Mouse (Mus musculus): ENCODE results near the gene Macf1. TPM values are rescaled to one million over a fixed set of nuclear protein-coding genes. Genes with fewer than 3 reads are reported as not detected.

The Macf1 gene
- polyA plus RNA-seq (2015; fragmentation: Nextera tagmentation; extraction: Ambion mirVana): 43.7 and 44.6 TPM in 2 replicates

- no peak within 1 kb of the TSS for H3K4me3 ChIP-seq
- H3K4me1 ChIP-seq: peaks cover 41% of the 10 kb centered on the region
- H3K9me3 ChIP-seq: no peaks in the 10 kb centered on the region
- H3K4me2 ChIP-seq: no peak within 1 kb of the TSS
- H3K27ac ChIP-seq (replicated peaks): no peak within 1 kb of the TSS
- no peak for ATAC-seq (ENCODE audit: extremely low read depth, insufficient number of reproducible peaks, low FRiP score, low TSS enrichment)
- H3K27me3 ChIP-seq (replicated peaks): peaks cover 14% of the 10 kb centered on the region; the same call in 1 of the 2 replicates
- no peak within 1 kb of the TSS for H3K9ac ChIP-seq
- H3K36me3 ChIP-seq: peaks cover 16% of the 10 kb centered on the region
- 81% methylated on average over 3 of the region's 3 CpGs for WGBS
Measured at GRCm38 (mm10) chr4:123684260-123684659, at the start of gene Macf1. TSS of gene Macf1 (minus strand) at chr4:123684360.

- H3K9me3 ChIP-seq: no peaks in the 10 kb centered on the region
- 90% methylated on average over 9 of the region's 9 CpGs for WGBS
- peaks cover 59% of the 10 kb centered on the region for H3K36me3 ChIP-seq
- H3K4me3 ChIP-seq: no peak overlapping the region
- H3K4me2 ChIP-seq: no peak overlapping the region
- no peak for ATAC-seq (ENCODE audit: extremely low read depth, insufficient number of reproducible peaks, low FRiP score, low TSS enrichment)
- H3K27me3 ChIP-seq (replicated peaks): no peaks in the 10 kb centered on the region
- no peaks in the 10 kb centered on the region for H3K4me1 ChIP-seq
- H3K9ac ChIP-seq: no peak overlapping the region
- no peak overlapping the region for H3K27ac ChIP-seq (replicated peaks)
Measured at GRCm38 (mm10) chr4:123733532-123733931, 49.4 kb upstream of the Macf1 start.

GRCm38 (mm10) chr4:123732921-123733320, 48.8 kb upstream of the Macf1 start:
- Histone ChIP-seq H3K9ac (no peak overlapping the region), H3K9me3 (no peaks in the 10 kb centered on the region), H3K4me1 (no peaks in the 10 kb centered on the region), H3K36me3 (peaks cover 53% of the 10 kb centered on the region), H3K27me3 (replicated peaks) (no peaks in the 10 kb centered on the region), H3K27ac (replicated peaks) (no peak overlapping the region), H3K4me3 (no peak overlapping the region), H3K4me2 (no peak overlapping the region)
- 78% methylated on average over 2 of the region's 2 CpGs for WGBS
- ATAC-seq (ENCODE audit: extremely low read depth, insufficient number of reproducible peaks, low FRiP score, low TSS enrichment): no peak

GRCm38 (mm10) chr4:123732163-123732910, 48.2 kb upstream of the Macf1 start:
- 82% methylated on average over 4 of the region's 4 CpGs for WGBS
- Histone ChIP-seq H3K9me3 (no peaks in the 10 kb centered on the region), H3K9ac (no peak overlapping the region), H3K4me3 (no peak overlapping the region), H3K27ac (replicated peaks) (no peak overlapping the region), H3K4me2 (no peak overlapping the region), H3K36me3 (peaks cover 48% of the 10 kb centered on the region), H3K4me1 (no peaks in the 10 kb centered on the region), H3K27me3 (replicated peaks) (no peaks in the 10 kb centered on the region)
- ATAC-seq (ENCODE audit: extremely low read depth, insufficient number of reproducible peaks, low FRiP score, low TSS enrichment): no peak

- Histone ChIP-seq H3K4me3 (no peak overlapping the region), H3K9ac (no peak overlapping the region), H3K36me3 (no peaks in the 10 kb centered on the region), H3K4me1 (peaks cover 11% of the 10 kb centered on the region), H3K9me3 (no peaks in the 10 kb centered on the region), H3K4me2 (no peak overlapping the region), H3K27me3 (replicated peaks) (no peaks in the 10 kb centered on the region), H3K27ac (replicated peaks) (no peak overlapping the region)
- no peak for ATAC-seq (ENCODE audit: extremely low read depth, insufficient number of reproducible peaks, low FRiP score, low TSS enrichment)
- 79% methylated on average over 4 of the region's 4 CpGs for WGBS
Measured at GRCm38 (mm10) chr4:123721761-123722160, 37.6 kb upstream of the Macf1 start.

GRCm38 (mm10) chr4:123718434-123718780, 34.2 kb upstream of the Macf1 start:
- peak overlapping the region; percentile 86 for H3K27ac ChIP-seq (replicated peaks)
- H3K27me3 ChIP-seq (replicated peaks): no peaks in the 10 kb centered on the region
- peaks cover 15% of the 10 kb centered on the region for H3K4me1 ChIP-seq
- H3K9me3 ChIP-seq: no peaks in the 10 kb centered on the region
- ATAC-seq (ENCODE audit: extremely low read depth, insufficient number of reproducible peaks, low FRiP score, low TSS enrichment): no peak
- WGBS: 21% methylated on average over 7 of the region's 7 CpGs
- H3K9ac ChIP-seq: peak overlapping the region; percentile 82
- peak overlapping the region; percentile 76 for H3K4me2 ChIP-seq
- peak overlapping the region; percentile 89 for H3K4me3 ChIP-seq
- peaks cover 26% of the 10 kb centered on the region for H3K36me3 ChIP-seq

- Histone ChIP-seq H3K27ac (replicated peaks) (peak within 1 kb of the TSS; percentile 86), H3K4me1 (peaks cover 15% of the 10 kb centered on the region), H3K27me3 (replicated peaks) (no peaks in the 10 kb centered on the region), H3K9ac (peak within 1 kb of the TSS; percentile 96), H3K9me3 (no peaks in the 10 kb centered on the region), H3K4me2 (peak within 1 kb of the TSS; percentile 76), H3K4me3 (peak within 1 kb of the TSS; percentile 89), H3K36me3 (peaks cover 32% of the 10 kb centered on the region)
- peak; percentile 93 for ATAC-seq (ENCODE audit: extremely low read depth, insufficient number of reproducible peaks, low FRiP score, low TSS enrichment)
- under 1% methylated on average over 40 of the region's 40 CpGs for WGBS
Measured at GRCm38 (mm10) chr4:123717574-123718433, 33.6 kb upstream of the Macf1 start, which contains the start of gene Ndufs5. TSS of gene Ndufs5 (minus strand) at chr4:123718202.

GRCm38 (mm10) chr4:123712431-123712830, 28.3 kb upstream of the Macf1 start:
- no peaks in the 10 kb centered on the region for H3K27me3 ChIP-seq (replicated peaks)
- ATAC-seq (ENCODE audit: extremely low read depth, insufficient number of reproducible peaks, low FRiP score, low TSS enrichment): no peak
- no peak overlapping the region for H3K9ac ChIP-seq
- peaks cover 9% of the 10 kb centered on the region for H3K4me1 ChIP-seq
- no peaks in the 10 kb centered on the region for H3K9me3 ChIP-seq
- no peak overlapping the region for H3K4me2 ChIP-seq
- H3K4me3 ChIP-seq: no peak overlapping the region
- WGBS: 89% methylated on average over 3 of the region's 3 CpGs
- H3K27ac ChIP-seq (replicated peaks): no peak overlapping the region
- H3K36me3 ChIP-seq: peaks cover 52% of the 10 kb centered on the region

GRCm38 (mm10) chr4:123707340-123707739, 23.2 kb upstream of the Macf1 start:
- Histone ChIP-seq H3K27ac (replicated peaks) (no peak overlapping the region), H3K27me3 (replicated peaks) (no peaks in the 10 kb centered on the region; the same call in 1 of the 2 replicates), H3K9me3 (no peaks in the 10 kb centered on the region), H3K9ac (no peak overlapping the region), H3K4me2 (no peak overlapping the region), H3K4me3 (no peak overlapping the region), H3K36me3 (peaks cover 15% of the 10 kb centered on the region), H3K4me1 (no peaks in the 10 kb centered on the region)
- 90% methylated on average over 5 of the region's 5 CpGs for WGBS
- no peak for ATAC-seq (ENCODE audit: extremely low read depth, insufficient number of reproducible peaks, low FRiP score, low TSS enrichment)

GRCm38 (mm10) chr4:123705340-123705739, 21.2 kb upstream of the Macf1 start:
- Histone ChIP-seq H3K4me3 (no peak overlapping the region), H3K9ac (no peak overlapping the region), H3K27me3 (replicated peaks) (no peaks in the 10 kb centered on the region; the same call in 1 of the 2 replicates), H3K9me3 (no peaks in the 10 kb centered on the region), H3K4me2 (no peak overlapping the region), H3K36me3 (no peaks in the 10 kb centered on the region), H3K27ac (replicated peaks) (no peak overlapping the region), H3K4me1 (no peaks in the 10 kb centered on the region)
- WGBS: 89% methylated on average over 2 of the region's 2 CpGs
- no peak for ATAC-seq (ENCODE audit: extremely low read depth, insufficient number of reproducible peaks, low FRiP score, low TSS enrichment)

- no peak for ATAC-seq (ENCODE audit: extremely low read depth, insufficient number of reproducible peaks, low FRiP score, low TSS enrichment)
- Histone ChIP-seq H3K36me3 (no peaks in the 10 kb centered on the region), H3K9me3 (no peaks in the 10 kb centered on the region), H3K4me3 (no peak overlapping the region), H3K4me1 (no peaks in the 10 kb centered on the region), H3K27me3 (replicated peaks) (no peaks in the 10 kb centered on the region), H3K27ac (replicated peaks) (no peak overlapping the region), H3K9ac (no peak overlapping the region), H3K4me2 (no peak overlapping the region)
- 78% methylated on average over 12 of the region's 12 CpGs for WGBS
Measured at GRCm38 (mm10) chr4:123693384-123693783, 9.2 kb upstream of the Macf1 start.
